8 mouse cellular contexts compared by ENCODE assay signal in the genomic region with DNA sequence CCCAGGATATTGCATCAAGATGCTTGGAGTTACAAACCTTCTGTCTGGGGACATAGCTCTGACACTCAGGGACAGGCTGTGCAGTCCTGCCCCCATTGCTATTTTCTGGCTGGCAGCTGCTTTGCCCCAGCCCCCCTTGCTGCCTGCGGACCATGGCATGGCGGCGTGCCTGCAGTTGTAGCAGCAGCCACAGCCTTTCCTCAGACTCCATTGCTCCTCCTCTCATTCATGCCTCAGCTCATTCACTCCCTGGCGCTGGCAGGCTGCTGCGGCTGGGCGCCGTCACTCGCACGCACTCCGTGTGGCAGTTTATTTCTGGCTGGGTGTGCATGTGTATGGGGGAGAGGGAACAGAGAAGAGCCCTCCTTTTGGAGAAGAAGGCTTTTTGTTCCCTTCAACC. TPM values are rescaled to one million over a fixed set of nuclear protein-coding genes. Genes with fewer than 3 reads are reported as not detected.
DNase-seq lines count a peak whose midpoint lies in the region; ATAC-seq and TF ChIP-seq lines count a peak whose summit lies in the region.

No protein-coding gene starts in this region.

- TF ChIP-seq CTCF in cortical plate, adult 2 months (IDR thresholded peaks at IDR 0.05; ENCODE audit: extremely low read depth, insufficient read depth, low read length), result no peak
- no peak for TF ChIP-seq CTCF in stomach, postnatal 0 days (IDR thresholded peaks at IDR 0.05; ENCODE audit: low read depth)

- peaks cover 11% of the 10 kb centered on the region; the same call in 1 of the 2 replicates for H3K4me1 ChIP-seq in cortical plate, adult 2 months (ENCODE audit: control insufficient read depth, insufficient read depth, low read length)
- H3K4me1 ChIP-seq in forebrain, embryonic 11.5 days (replicated peaks; ENCODE audit: control insufficient read depth, insufficient read depth, low read length), result peaks cover 7% of the 10 kb centered on the region; the same call in 1 of the 2 replicates
- H3K4me1 ChIP-seq in limb, embryonic 14.5 days (ENCODE audit: control insufficient read depth, insufficient read depth, low read length), result peaks cover 18% of the 10 kb centered on the region
- H3K4me1 ChIP-seq in neural tube, embryonic 15.5 days, result peaks cover 42% of the 10 kb centered on the region
- no peaks in the 10 kb centered on the region for H3K4me1 ChIP-seq in stomach, postnatal 0 days (replicated peaks; ENCODE audit: control insufficient read depth, insufficient read depth)

- H3K27me3 ChIP-seq in forebrain, embryonic 11.5 days (ENCODE audit: control insufficient read depth, insufficient read depth, low read length), result no peaks in the 10 kb centered on the region
- no peaks in the 10 kb centered on the region for H3K27me3 ChIP-seq in limb, embryonic 14.5 days (ENCODE audit: control insufficient read depth, insufficient read depth, low read length)
- H3K27me3 ChIP-seq in neural tube, embryonic 15.5 days (replicated peaks), result no peaks in the 10 kb centered on the region
- no peaks in the 10 kb centered on the region for H3K27me3 ChIP-seq in stomach, postnatal 0 days (ENCODE audit: control insufficient read depth, insufficient read depth, low read length)

- WGBS in forebrain, embryonic 11.5 days, result 30% methylated on average over 10 of the region's 10 CpGs
- 31% methylated on average over 10 of the region's 10 CpGs for WGBS in limb, embryonic 14.5 days
- 11% methylated on average over 10 of the region's 10 CpGs for WGBS in neural tube, embryonic 15.5 days
- WGBS in stomach, postnatal 0 days, result 53% methylated on average over 10 of the region's 10 CpGs

- TF ChIP-seq POLR2A in cortical plate, adult 2 months (IDR thresholded peaks at IDR 0.05; ENCODE audit: extremely low read depth, insufficient read depth, low read length), result 0 out of 2 replicates have a peak, but pooled peaks have one; percentile 28
- TF ChIP-seq POLR2A in limb, embryonic 14.5 days (IDR thresholded peaks at IDR 0.05; ENCODE audit: borderline replicate concordance, extremely low read depth, insufficient read depth, insufficient read length), result no peak

- H3K9me3 ChIP-seq in forebrain, embryonic 11.5 days (ENCODE audit: control insufficient read depth, low read length), result no peaks in the 10 kb centered on the region
- no peaks in the 10 kb centered on the region for H3K9me3 ChIP-seq in limb, embryonic 14.5 days (ENCODE audit: control insufficient read depth, low read length)
- H3K9me3 ChIP-seq in neural tube, embryonic 15.5 days (replicated peaks), result no peaks in the 10 kb centered on the region
- no peaks in the 10 kb centered on the region for H3K9me3 ChIP-seq in stomach, postnatal 0 days (ENCODE audit: control insufficient read depth, low read length)

- no peak for TF ChIP-seq EP300 in stomach, postnatal 0 days (optimal IDR thresholded peaks at IDR 0.05)

- H3K27ac ChIP-seq in cortical plate, adult 2 months (ENCODE audit: insufficient read depth, low read length), result no peak overlapping the region
- no peak overlapping the region for H3K27ac ChIP-seq in forebrain, embryonic 11.5 days (ENCODE audit: low read depth, low read length)
- no peak overlapping the region for H3K27ac ChIP-seq in limb, embryonic 14.5 days (replicated peaks; ENCODE audit: low read depth, low read length)
- peak overlapping the region; percentile 84 for H3K27ac ChIP-seq in neural tube, embryonic 15.5 days (replicated peaks)
- H3K27ac ChIP-seq in stomach, postnatal 0 days (replicated peaks), result no peak overlapping the region

- H3K9ac ChIP-seq in forebrain, embryonic 11.5 days (ENCODE audit: low read length), result 0 out of 2 replicates have a peak overlapping the region, but pooled peaks have one; percentile 30
- no peak overlapping the region for H3K9ac ChIP-seq in limb, embryonic 14.5 days (ENCODE audit: low read depth, low read length, severe bottlenecking)
- H3K9ac ChIP-seq in neural tube, embryonic 15.5 days (replicated peaks), result peak overlapping the region; percentile 46
- H3K9ac ChIP-seq in stomach, postnatal 0 days (ENCODE audit: low read length), result no peak overlapping the region

- no peak for DNase-seq in forebrain, embryonic 11.5 days (ENCODE audit: low spot score)
- peak; percentile 66 for DNase-seq in heart, postnatal 4 days
- DNase-seq in limb, embryonic 14.5 days (ENCODE audit: low spot score), result no peak
- DNase-seq in cerebellum, adult 9-11 months, result no peak
- DNase-seq in spleen, postnatal 36 days (ENCODE audit: low spot score in 2 of 2), result no peak
- DNase-seq in stomach, postnatal 0 days (ENCODE audit: low spot score), result no peak

- no peaks in the 10 kb centered on the region for H3K36me3 ChIP-seq in forebrain, embryonic 11.5 days (ENCODE audit: control insufficient read depth, insufficient read depth, low read length)
- H3K36me3 ChIP-seq in limb, embryonic 14.5 days (ENCODE audit: control insufficient read depth, insufficient read depth, low read length), result no peaks in the 10 kb centered on the region
- no peaks in the 10 kb centered on the region for H3K36me3 ChIP-seq in neural tube, embryonic 15.5 days
- H3K36me3 ChIP-seq in stomach, postnatal 0 days (ENCODE audit: control insufficient read depth, insufficient read depth, low read length), result no peaks in the 10 kb centered on the region

- ATAC-seq in forebrain, embryonic 11.5 days (replicated peaks; ENCODE audit: low FRiP score), result peak; percentile 49
- no peak for ATAC-seq in limb, embryonic 14.5 days (ENCODE audit: low FRiP score, low read depth)
- peak; percentile 55; the same call in 1 of the 2 replicates for ATAC-seq in neural tube, embryonic 15.5 days (ENCODE audit: low FRiP score)
- no peak for ATAC-seq in stomach, postnatal 0 days (ENCODE audit: low FRiP score, low TSS enrichment)

- H3K4me3 ChIP-seq in cortical plate, adult 2 months (ENCODE audit: insufficient read depth, low read length), result peak overlapping the region; percentile 71
- H3K4me3 ChIP-seq in forebrain, embryonic 11.5 days (ENCODE audit: low read depth, low read length), result no peak overlapping the region
- no peak overlapping the region for H3K4me3 ChIP-seq in limb, embryonic 14.5 days (replicated peaks; ENCODE audit: low read length)
- H3K4me3 ChIP-seq in neural tube, embryonic 15.5 days (replicated peaks), result peak overlapping the region; percentile 57
- H3K4me3 ChIP-seq in stomach, postnatal 0 days (ENCODE audit: low read depth, low read length), result no peak overlapping the region

- peak overlapping the region; percentile 29; the same call in 1 of the 2 replicates for H3K4me2 ChIP-seq in forebrain, embryonic 11.5 days (ENCODE audit: low read depth, low read length, severe bottlenecking)
- peak overlapping the region; percentile 1; the same call in 1 of the 2 replicates for H3K4me2 ChIP-seq in limb, embryonic 14.5 days (replicated peaks; ENCODE audit: low read depth, low read length, severe bottlenecking)
- peak overlapping the region; percentile 79 for H3K4me2 ChIP-seq in neural tube, embryonic 15.5 days
- H3K4me2 ChIP-seq in stomach, postnatal 0 days (replicated peaks; ENCODE audit: low read depth), result no peak overlapping the region

RNA-seq across cellular contexts. Expression of gene Camk1g, which starts 2.0 kb away (rescaled TPM):
- 34.4 and 34.5 TPM in 2 replicates for polyA plus RNA-seq in cortical plate, adult 2 months (2012; rRNA removed)
- 15.0 and 17.4 TPM in 2 replicates for polyA plus RNA-seq in forebrain, embryonic 11.5 days (2014; fragmentation: Nextera tagmentation; extraction: Ambion mirVana)
- 1 to 10 TPM; 3.9 to 4.1 TPM for total RNA-seq in heart, postnatal 4 days (2021)
- 9.8 and 12.6 TPM in 2 replicates for polyA plus RNA-seq in limb, embryonic 14.5 days (2012; rRNA removed)
- polyA plus RNA-seq in limb, embryonic 14.5 days (2014; fragmentation: Nextera tagmentation; extraction: Ambion mirVana), result 9.1 and 11.8 TPM in 2 replicates
- polyA plus RNA-seq in neural tube, embryonic 15.5 days (2015; fragmentation: Nextera tagmentation; extraction: Ambion mirVana), result 40.8 and 49.5 TPM in 2 replicates
- 1.5 and 1.6 TPM in 2 replicates for polyA plus RNA-seq in stomach, postnatal 0 days (2015; fragmentation: Nextera tagmentation; extraction: Ambion mirVana)

Comparison
In these comparisons a context has a peak if more than half of its experiments do, and no peak if none do; other contexts are left out.
1. H3K4me3 ChIP-seq: peak in cortical plate, adult 2 months (single experiment) and neural tube, embryonic 15.5 days (single experiment); none in forebrain, embryonic 11.5 days (single experiment), limb, embryonic 14.5 days (single experiment) and stomach, postnatal 0 days (single experiment).
2. ATAC-seq: peak in forebrain, embryonic 11.5 days (single experiment) and neural tube, embryonic 15.5 days (single experiment); none in limb, embryonic 14.5 days (single experiment) and stomach, postnatal 0 days (single experiment).
3. H3K9ac ChIP-seq: peak in forebrain, embryonic 11.5 days (single experiment) and neural tube, embryonic 15.5 days (single experiment); none in limb, embryonic 14.5 days (single experiment) and stomach, postnatal 0 days (single experiment).